Mouse (Mus musculus) lung, adult 2 months (tissue): ENCODE results near the gene 1700122O11Rik.

Experiments used
- CTCF ChIP-seq: fragments of 200-500 bp; IDR thresholded peaks from 2 replicates; pipeline ENCODE4 v1.5.1; 2011; ENCODE audit warnings: mild to moderate bottlenecking, low read length, control low read depth; ENCODE audit not compliant: insufficient read depth
- POLR2A ChIP-seq: fragments of 200-500 bp; IDR thresholded peaks from 2 replicates; pipeline ENCODE4 v1.6.1; 2011; ENCODE audit warnings: low read depth, mild to moderate bottlenecking, control low read depth, low read length, borderline replicate concordance; ENCODE audit errors: extremely low read depth

- TF ChIP-seq POLR2A = no peak
- no peak for TF ChIP-seq CTCF
Measured at GRCm38 (mm10) chr17:48057382-48057781, 19.3 kb upstream of the 1700122O11Rik start.
